Mouse (Mus musculus): ENCODE measurements around the gene Gse1.

- TF ChIP-seq HCFC1 (IDR thresholded peaks at IDR 0.05; ENCODE audit: low read depth, low read length) (no peak), POLR2AphosphoS2 (IDR thresholded peaks at IDR 0.05; ENCODE audit: low read length) (no peak), MAX (IDR thresholded peaks at IDR 0.05; ENCODE audit: low read length) (no peak), USF1 (IDR thresholded peaks at IDR 0.05; ENCODE audit: low read depth, low read length) (no peak), GATA1 (IDR thresholded peaks at IDR 0.05; ENCODE audit: low read depth, low read length) (no peak)
These were observed 16.9 kb upstream of the Gse1 start for GRCm38 (mm10) chr8:120211345-120211744.

Measured in MEL (cell line).